Mouse (Mus musculus): Measurements from ENCODE around the gene Acsbg1. TPM values are rescaled to one million over a fixed set of nuclear protein-coding genes. Genes with fewer than 3 reads are reported as not detected.
A peak's percentile ranks its signal among the peaks of the same experiment; 100 is the strongest.

Gene Acsbg1
- total RNA-seq, 1 experiment from 2014 or later, result 86.2 TPM

GRCm38 (mm10) chr9:54671962-54672361, 10.3 kb upstream of the Acsbg1 start:
- peak; percentile 45 for DNase-seq

- no peak for DNase-seq
These were observed 6.8 kb upstream of the Acsbg1 start for GRCm38 (mm10) chr9:54668455-54668854.

GRCm38 (mm10) chr9:54666116-54666515, 4.4 kb upstream of the Acsbg1 start:
- no peak for DNase-seq

GRCm38 (mm10) chr9:54664358-54664757, 2.7 kb upstream of the Acsbg1 start:
- DNase-seq, result no peak

GRCm38 (mm10) chr9:54658773-54659172, 2.9 kb downstream of the Acsbg1 start:
- no peak for DNase-seq

GRCm38 (mm10) chr9:54656402-54656801, 5.3 kb downstream of the Acsbg1 start:
- DNase-seq, result no peak

GRCm38 (mm10) chr9:54655846-54656245, 5.8 kb downstream of the Acsbg1 start:
- no peak for DNase-seq

GRCm38 (mm10) chr9:54652778-54653177, 8.9 kb downstream of the Acsbg1 start:
- no peak for DNase-seq

GRCm38 (mm10) chr9:54649360-54649759, 12.3 kb downstream of the Acsbg1 start:
- peak; percentile 70 for DNase-seq

- DNase-seq, result no peak
These were observed 14.2 kb downstream of the Acsbg1 start for GRCm38 (mm10) chr9:54647456-54647855.

- no peak for DNase-seq
These were observed 15.4 kb downstream of the Acsbg1 start for GRCm38 (mm10) chr9:54646252-54646651.

- no peak for DNase-seq
These were observed 16.1 kb downstream of the Acsbg1 start for GRCm38 (mm10) chr9:54645530-54645929.

GRCm38 (mm10) chr9:54643179-54643578, 18.5 kb downstream of the Acsbg1 start:
- no peak for DNase-seq

- DNase-seq, result no peak
These were observed 19.1 kb downstream of the Acsbg1 start for GRCm38 (mm10) chr9:54642556-54642955.

- DNase-seq, result peak; percentile 60
These were observed 19.5 kb downstream of the Acsbg1 start for GRCm38 (mm10) chr9:54642149-54642548.

GRCm38 (mm10) chr9:54641548-54641947, 20.1 kb downstream of the Acsbg1 start:
- DNase-seq, result no peak

- DNase-seq, result peak; percentile 32
These were observed 22.5 kb downstream of the Acsbg1 start for GRCm38 (mm10) chr9:54639192-54639591.

GRCm38 (mm10) chr9:54637510-54638314, 24.0 kb downstream of the Acsbg1 start:
- peak; percentile 36 for DNase-seq

GRCm38 (mm10) chr9:54633401-54633800, 28.3 kb downstream of the Acsbg1 start:
- no peak for DNase-seq

- DNase-seq, result no peak
These were observed 30.8 kb downstream of the Acsbg1 start for GRCm38 (mm10) chr9:54630905-54631304.

GRCm38 (mm10) chr9:54629613-54630261, 31.9 kb downstream of the Acsbg1 start:
- DNase-seq, result peak; percentile 53

GRCm38 (mm10) chr9:54628752-54629151, 32.9 kb downstream of the Acsbg1 start:
- DNase-seq, result peak; percentile 43

- no peak for DNase-seq
These were observed 34.4 kb downstream of the Acsbg1 start for GRCm38 (mm10) chr9:54627240-54627639.
